Mouse (Mus musculus) hindbrain, embryonic 15.5 days (tissue): ENCODE results near the gene Nrf1. TPM values are rescaled to one million over a fixed set of nuclear protein-coding genes. Genes with fewer than 3 reads are reported as not detected.

ENCODE experiments used
- ATAC-seq: fragments of 200-750 bp; cut with Nextera tagmentation; 2 replicates; pipeline ENCODE4 v1.8.0; 2017; ENCODE audit warnings: low read depth, moderate number of reproducible peaks, moderate TSS enrichment; ENCODE audit not compliant: low FRiP score
- H3K27ac ChIP-seq: fragments of 300-500 bp; sonication (generic); replicated peaks from 2 replicates; pipeline ENCODE4 v1.5.1; 2015; ENCODE audit warnings: mild to moderate bottlenecking, inconsistent platforms
- H3K27me3 ChIP-seq: fragments of 300-500 bp; sonication (generic); 2 replicates; pipeline ENCODE4 v1.6.1; 2015; ENCODE audit warnings: control low read depth, inconsistent platforms
- H3K36me3 ChIP-seq: fragments of 300-500 bp; sonication (generic); 2 replicates; pipeline ENCODE4 v1.6.1; 2015; ENCODE audit warnings: control low read depth, inconsistent platforms
- H3K4me1 ChIP-seq: fragments of 300-500 bp; sonication (generic); replicated peaks from 2 replicates; pipeline ENCODE4 v1.6.1; 2015; ENCODE audit warnings: control low read depth, inconsistent platforms
- H3K4me2 ChIP-seq: fragments of 300-500 bp; sonication (generic); 2 replicates; pipeline ENCODE4 v1.6.1; 2015; ENCODE audit warnings: moderate library complexity, mild to moderate bottlenecking, inconsistent platforms
- H3K4me3 ChIP-seq: fragments of 300-500 bp; sonication (generic); 2 replicates; pipeline ENCODE4 v1.5.1; 2015; ENCODE audit warnings: mild to moderate bottlenecking, inconsistent platforms
- H3K9ac ChIP-seq: fragments of 300-500 bp; sonication (generic); 2 replicates; pipeline ENCODE4 v1.6.1; 2015; ENCODE audit warnings: inconsistent platforms
- H3K9me3 ChIP-seq: fragments of 300-500 bp; sonication (generic); 2 replicates; pipeline ENCODE4 v1.6.1; 2016; ENCODE audit warnings: control low read depth, inconsistent platforms
- WGBS: fragments of 180-500 bp; shearing (Covaris S2); methylation state at CpG from one replicate; pipeline ENCODE4 v1.1.7; 2015; 5-methylcytosine and 5-hydroxymethylcytosine counted together
- polyA plus RNA-seq: library from polyadenylated mRNA; unstranded; fragments of >200 nt; fragmentation: Nextera tagmentation; extraction: Ambion mirVana; gene quantifications from 2 replicates; pipeline ENCODE4 v1.2.1, GENCODE M21; 2015

Gene Nrf1
- polyA plus RNA-seq, 1 experiment from 2014 or later, result 36.5 TPM

- H3K4me3 ChIP-seq, result no peak overlapping the region
- H3K9me3 ChIP-seq, result no peaks in the 10 kb centered on the region
- H3K27ac ChIP-seq, result no peak overlapping the region
- no peaks in the 10 kb centered on the region; the same call in 1 of the 2 replicates for H3K36me3 ChIP-seq
- H3K4me1 ChIP-seq, result peaks cover 8% of the 10 kb centered on the region
- WGBS, result 31% methylated on average over 3 of the region's 3 CpGs
- H3K9ac ChIP-seq, result no peak overlapping the region
- H3K27me3 ChIP-seq, result no peaks in the 10 kb centered on the region
- no peak for ATAC-seq
- no peak overlapping the region for H3K4me2 ChIP-seq
Measured at GRCm38 (mm10) chr6:30153076-30153475, 105.3 kb downstream of the Nrf1 start.

DNA sequence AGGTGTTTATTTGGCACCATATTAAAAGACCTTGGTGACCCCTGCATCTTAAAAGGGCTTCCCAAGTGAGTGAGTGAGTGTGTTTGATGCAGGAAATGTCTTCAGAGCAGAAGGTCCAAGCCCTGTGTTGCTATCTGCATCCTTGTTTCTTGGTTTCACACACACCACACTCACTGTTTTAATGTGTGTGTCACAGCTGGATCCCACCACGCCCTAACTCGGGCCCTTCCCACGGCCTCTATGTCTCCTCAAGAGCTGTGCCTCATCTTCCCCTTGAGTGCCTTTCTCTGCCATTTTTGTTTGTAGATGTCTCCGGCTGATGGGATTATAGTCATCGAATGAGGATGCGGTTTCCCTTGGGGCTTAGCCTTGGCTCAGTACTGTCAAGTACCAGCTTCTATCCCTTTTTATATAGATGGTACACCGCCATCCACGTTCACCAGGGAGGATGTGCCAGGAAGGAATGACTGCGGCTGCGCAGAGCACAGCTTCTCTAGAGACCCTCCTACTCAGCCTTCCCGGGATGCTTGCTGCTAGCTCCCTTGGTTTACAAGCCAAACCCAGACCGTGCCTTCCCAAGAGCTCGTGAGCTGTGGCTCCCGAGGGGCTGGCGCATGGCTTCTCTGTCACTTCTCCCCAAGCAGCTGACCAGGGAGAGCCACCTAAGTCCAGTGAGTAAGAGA, 106.1 kb downstream of the Nrf1 start:
- 87% methylated on average over 15 of the region's 15 CpGs for WGBS
- Histone ChIP-seq H3K9me3 (no peaks in the 10 kb centered on the region), H3K4me1 (peaks cover 8% of the 10 kb centered on the region), H3K27me3 (no peaks in the 10 kb centered on the region), H3K9ac (no peak overlapping the region), H3K4me3 (no peak overlapping the region), H3K27ac (no peak overlapping the region), H3K4me2 (no peak overlapping the region), H3K36me3 (no peaks in the 10 kb centered on the region)
- no peak for ATAC-seq

DNA sequence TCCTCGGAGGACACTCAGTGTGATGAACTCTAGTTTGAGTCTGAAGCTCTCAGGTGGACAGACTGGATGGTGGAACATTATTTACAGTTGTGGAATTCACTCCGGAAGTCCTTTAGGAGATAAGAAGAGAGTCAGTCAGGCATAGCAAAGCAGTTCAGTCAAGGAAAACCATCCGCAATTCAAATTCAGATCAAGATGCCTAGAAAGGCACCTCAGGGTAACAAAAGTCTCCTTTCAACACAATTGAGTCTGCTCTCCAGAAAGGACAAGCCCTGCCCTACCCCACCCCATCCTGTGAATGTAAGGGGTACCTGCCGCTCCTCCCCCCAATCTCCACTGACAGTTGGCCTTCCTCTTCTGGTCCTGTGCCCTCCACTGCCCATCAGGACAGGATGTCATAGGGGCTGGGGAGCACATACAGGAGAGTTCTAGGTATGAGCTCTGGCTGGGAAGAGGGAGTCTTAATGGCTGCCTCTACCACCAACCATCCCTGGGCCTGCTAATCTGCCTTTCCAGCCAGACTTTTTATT, 111.8 kb downstream of the Nrf1 start:
- Histone ChIP-seq H3K4me2 (no peak overlapping the region), H3K27ac (no peak overlapping the region), H3K4me3 (no peak overlapping the region), H3K36me3 (no peaks in the 10 kb centered on the region), H3K27me3 (no peaks in the 10 kb centered on the region), H3K9ac (no peak overlapping the region), H3K4me1 (no peaks in the 10 kb centered on the region), H3K9me3 (no peaks in the 10 kb centered on the region)
- ATAC-seq, result no peak
- WGBS, result 54% methylated on average over 4 of the region's 4 CpGs

DNA sequence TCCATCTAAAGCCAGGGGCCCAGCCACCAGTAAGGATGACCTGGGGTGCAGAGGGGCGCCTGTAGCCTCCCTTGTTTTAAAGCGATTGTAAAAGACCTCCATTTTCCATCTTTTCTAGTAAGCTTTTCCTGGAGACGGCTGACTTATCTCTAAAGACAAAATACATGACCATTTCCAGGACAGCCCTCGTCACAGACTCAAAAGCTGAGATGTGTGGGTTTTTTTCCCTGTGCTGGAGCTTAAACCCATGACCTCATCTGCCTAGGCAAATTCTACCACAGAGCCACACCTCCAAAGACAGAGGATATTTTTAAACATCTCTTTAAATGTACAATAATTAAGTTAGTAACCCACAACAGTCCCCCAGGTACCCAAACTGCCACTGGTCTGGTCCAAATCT, 112.6 kb downstream of the Nrf1 start:
- no peak overlapping the region for H3K27ac ChIP-seq
- WGBS, result 77% methylated on average over 4 of the region's 4 CpGs
- no peak overlapping the region for H3K4me3 ChIP-seq
- H3K9ac ChIP-seq, result no peak overlapping the region
- no peaks in the 10 kb centered on the region for H3K9me3 ChIP-seq
- ATAC-seq, result no peak
- H3K27me3 ChIP-seq, result no peaks in the 10 kb centered on the region
- no peak overlapping the region for H3K4me2 ChIP-seq
- no peaks in the 10 kb centered on the region for H3K36me3 ChIP-seq
- H3K4me1 ChIP-seq, result no peaks in the 10 kb centered on the region

GRCm38 (mm10) chr6:30161618-30162017, 113.8 kb downstream of the Nrf1 start:
- Histone ChIP-seq H3K4me2 (no peak overlapping the region), H3K4me1 (no peaks in the 10 kb centered on the region), H3K27me3 (no peaks in the 10 kb centered on the region), H3K27ac (no peak overlapping the region), H3K9me3 (no peaks in the 10 kb centered on the region), H3K9ac (no peak overlapping the region), H3K36me3 (no peaks in the 10 kb centered on the region), H3K4me3 (no peak overlapping the region)
- 72% methylated on average over 2 of the region's 2 CpGs for WGBS
- no peak for ATAC-seq

DNA sequence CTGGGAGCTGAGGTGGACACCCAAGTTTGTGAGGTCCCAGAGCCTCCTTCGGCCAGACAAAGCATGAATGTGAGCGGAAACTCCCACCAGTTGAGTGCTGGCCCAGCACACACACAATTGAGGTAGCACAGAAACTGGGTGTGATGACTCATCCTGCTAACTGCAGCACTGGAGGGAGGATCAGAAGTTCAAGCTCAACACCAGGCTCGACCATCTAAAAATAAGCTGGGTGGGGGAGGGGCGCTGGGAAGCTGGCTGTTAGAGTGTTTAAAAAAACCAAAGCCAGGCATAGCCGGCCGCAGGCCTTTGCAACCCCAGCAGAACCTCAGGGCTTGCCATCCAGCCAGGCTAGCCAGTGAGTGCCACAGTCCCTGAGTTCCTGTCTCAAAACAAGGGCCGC, 114.3 kb downstream of the Nrf1 start:
- H3K27me3 ChIP-seq, result no peaks in the 10 kb centered on the region
- H3K36me3 ChIP-seq, result no peaks in the 10 kb centered on the region
- no peaks in the 10 kb centered on the region for H3K4me1 ChIP-seq
- WGBS, result 65% methylated on average over 7 of the region's 7 CpGs
- no peak overlapping the region for H3K9ac ChIP-seq
- H3K4me2 ChIP-seq, result no peak overlapping the region
- ATAC-seq, result no peak
- H3K27ac ChIP-seq, result no peak overlapping the region
- H3K4me3 ChIP-seq, result no peak overlapping the region
- no peaks in the 10 kb centered on the region for H3K9me3 ChIP-seq

- no peak overlapping the region for H3K9ac ChIP-seq
- H3K27ac ChIP-seq, result no peak overlapping the region
- WGBS, result 58% methylated on average over 3 of the region's 3 CpGs
- no peaks in the 10 kb centered on the region for H3K9me3 ChIP-seq
- ATAC-seq, result no peak
- no peaks in the 10 kb centered on the region for H3K36me3 ChIP-seq
- no peak overlapping the region for H3K4me3 ChIP-seq
- H3K27me3 ChIP-seq, result peaks cover 21% of the 10 kb centered on the region
- no peak overlapping the region for H3K4me2 ChIP-seq
- no peaks in the 10 kb centered on the region for H3K4me1 ChIP-seq
Measured at GRCm38 (mm10) chr6:30166349-30166748, 118.6 kb downstream of the Nrf1 start.

GRCm38 (mm10) chr6:30167192-30167591, 119.4 kb downstream of the Nrf1 start:
- no peak for ATAC-seq
- no peak overlapping the region for H3K4me3 ChIP-seq
- peaks cover 29% of the 10 kb centered on the region for H3K27me3 ChIP-seq
- H3K36me3 ChIP-seq, result no peaks in the 10 kb centered on the region
- no peaks in the 10 kb centered on the region for H3K9me3 ChIP-seq
- no peak overlapping the region for H3K27ac ChIP-seq
- no peak overlapping the region for H3K9ac ChIP-seq
- no peak overlapping the region for H3K4me2 ChIP-seq
- H3K4me1 ChIP-seq, result no peaks in the 10 kb centered on the region
- 19% methylated on average over 11 of the region's 11 CpGs for WGBS

DNA sequence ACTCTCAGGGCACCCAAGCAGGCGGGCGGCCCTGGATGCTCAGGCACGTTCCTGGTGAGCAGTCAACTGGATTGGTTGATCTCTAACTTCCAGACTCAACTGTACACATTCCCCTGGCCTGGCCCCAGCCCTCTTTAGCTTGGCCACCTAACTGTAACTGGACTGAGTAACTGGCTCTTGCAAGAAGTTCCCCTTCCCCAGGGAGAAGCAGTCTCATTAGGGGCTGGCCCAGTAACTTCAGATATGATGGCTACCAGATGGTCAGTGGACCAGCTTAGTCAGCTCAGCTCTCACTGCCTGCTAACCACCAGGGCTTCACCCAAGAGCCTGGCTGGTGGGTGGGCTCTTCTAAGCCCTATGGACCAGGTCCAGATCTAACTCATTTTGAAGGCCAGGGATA, 120.5 kb downstream of the Nrf1 start:
- no peaks in the 10 kb centered on the region for H3K9me3 ChIP-seq
- ATAC-seq, result no peak
- peaks cover 39% of the 10 kb centered on the region for H3K27me3 ChIP-seq
- no peak overlapping the region for H3K9ac ChIP-seq
- peaks cover 8% of the 10 kb centered on the region for H3K4me1 ChIP-seq
- no peak overlapping the region for H3K4me3 ChIP-seq
- H3K4me2 ChIP-seq, result no peak overlapping the region
- H3K27ac ChIP-seq, result no peak overlapping the region
- WGBS, result 88% methylated on average over 3 of the region's 3 CpGs
- no peaks in the 10 kb centered on the region for H3K36me3 ChIP-seq

- no peaks in the 10 kb centered on the region for H3K9me3 ChIP-seq
- no peak overlapping the region for H3K9ac ChIP-seq
- ATAC-seq, result peak; percentile 35; the same call in 1 of the 2 replicates
- H3K27me3 ChIP-seq, result peaks cover 46% of the 10 kb centered on the region
- no peak overlapping the region for H3K4me2 ChIP-seq
- no peaks in the 10 kb centered on the region for H3K36me3 ChIP-seq
- peaks cover 17% of the 10 kb centered on the region for H3K4me1 ChIP-seq
- H3K27ac ChIP-seq, result no peak overlapping the region
- H3K4me3 ChIP-seq, result no peak overlapping the region
- 49% methylated on average over 12 of the region's 12 CpGs for WGBS
Measured at GRCm38 (mm10) chr6:30169148-30169547, 121.4 kb downstream of the Nrf1 start.

- H3K9ac ChIP-seq, result no peak overlapping the region
- WGBS, result 25% methylated on average over 8 of the region's 8 CpGs
- H3K27ac ChIP-seq, result no peak overlapping the region
- no peaks in the 10 kb centered on the region for H3K9me3 ChIP-seq
- ATAC-seq, result no peak
- peaks cover 64% of the 10 kb centered on the region for H3K27me3 ChIP-seq
- H3K4me1 ChIP-seq, result peaks cover 36% of the 10 kb centered on the region
- H3K4me3 ChIP-seq, result no peak overlapping the region
- no peaks in the 10 kb centered on the region for H3K36me3 ChIP-seq
- no peak overlapping the region for H3K4me2 ChIP-seq
Measured at GRCm38 (mm10) chr6:30171226-30171625, 123.4 kb downstream of the Nrf1 start.

- peaks cover 37% of the 10 kb centered on the region for H3K4me1 ChIP-seq
- H3K36me3 ChIP-seq, result no peaks in the 10 kb centered on the region
- H3K4me3 ChIP-seq, result no peak overlapping the region
- no peak for ATAC-seq
- no peak overlapping the region for H3K27ac ChIP-seq
- no peak overlapping the region for H3K9ac ChIP-seq
- WGBS, result 25% methylated on average over 10 of the region's 10 CpGs
- no peaks in the 10 kb centered on the region for H3K9me3 ChIP-seq
- peaks cover 72% of the 10 kb centered on the region for H3K27me3 ChIP-seq
- H3K4me2 ChIP-seq, result no peak overlapping the region
Measured at GRCm38 (mm10) chr6:30171967-30172366, 124.2 kb downstream of the Nrf1 start.

- Histone ChIP-seq H3K4me1 (peaks cover 39% of the 10 kb centered on the region), H3K9me3 (no peaks in the 10 kb centered on the region), H3K27me3 (peaks cover 76% of the 10 kb centered on the region), H3K4me2 (no peak overlapping the region), H3K9ac (no peak overlapping the region), H3K27ac (no peak overlapping the region), H3K4me3 (peak overlapping the region; percentile 12; the same call in 1 of the 2 replicates), H3K36me3 (no peaks in the 10 kb centered on the region)
- WGBS, result 13% methylated on average over 8 of the region's 8 CpGs
- ATAC-seq, result no peak
Measured at GRCm38 (mm10) chr6:30172441-30172819, 124.6 kb downstream of the Nrf1 start.
